Mouse (Mus musculus) neural tube, embryonic 12.5 days (tissue): ENCODE results near the gene Rhbdf2. TPM values are rescaled to one million over a fixed set of nuclear protein-coding genes. Genes with fewer than 3 reads are reported as not detected.

Experiments
- ATAC-seq: fragments of 200-750 bp; cut with Nextera tagmentation; 2 replicates; pipeline ENCODE4 v1.8.0; 2017; ENCODE audit warnings: low read depth, mild to moderate bottlenecking, moderate TSS enrichment, moderate library complexity; ENCODE audit not compliant: low FRiP score
- H3K27ac ChIP-seq: fragments of 300-500 bp; sonication (generic); 2 replicates; pipeline ENCODE4 v1.5.1; 2016
- H3K27me3 ChIP-seq: fragments of 300-500 bp; sonication (generic); replicated peaks from 2 replicates; pipeline ENCODE4 v1.6.1; 2016; ENCODE audit warnings: mild to moderate bottlenecking
- H3K36me3 ChIP-seq: fragments of 300-500 bp; sonication (generic); 2 replicates; pipeline ENCODE4 v1.6.1; 2016; ENCODE audit warnings: mild to moderate bottlenecking
- H3K4me1 ChIP-seq: fragments of 300-500 bp; sonication (generic); 2 replicates; pipeline ENCODE4 v1.6.1; 2016
- H3K4me2 ChIP-seq: fragments of 300-500 bp; sonication (generic); replicated peaks from 2 replicates; pipeline ENCODE4 v1.6.1; 2016; ENCODE audit warnings: mild to moderate bottlenecking
- H3K4me3 ChIP-seq: fragments of 300-500 bp; sonication (generic); 2 replicates; pipeline ENCODE4 v1.5.1; 2016
- H3K9ac ChIP-seq: fragments of 300-500 bp; sonication (generic); 2 replicates; pipeline ENCODE4 v1.6.1; 2016; ENCODE audit warnings: mild to moderate bottlenecking
- H3K9me3 ChIP-seq: fragments of 300-500 bp; sonication (generic); 2 replicates; pipeline ENCODE4 v1.6.1; 2016; ENCODE audit warnings: mild to moderate bottlenecking
- WGBS: fragments of 180-500 bp; shearing (Covaris S2); methylation state at CpG from one replicate; pipeline ENCODE4 v1.1.7; 2016; 5-methylcytosine and 5-hydroxymethylcytosine counted together
- polyA plus RNA-seq: library from polyadenylated mRNA; unstranded; fragments of >200 nt; fragmentation: Nextera tagmentation; extraction: Ambion mirVana; gene quantifications from 2 replicates; pipeline ENCODE4 v1.2.1, GENCODE M21; 2016

Gene Rhbdf2
- polyA plus RNA-seq, 1 experiment from 2014 or later: 6.5 TPM

DNA sequence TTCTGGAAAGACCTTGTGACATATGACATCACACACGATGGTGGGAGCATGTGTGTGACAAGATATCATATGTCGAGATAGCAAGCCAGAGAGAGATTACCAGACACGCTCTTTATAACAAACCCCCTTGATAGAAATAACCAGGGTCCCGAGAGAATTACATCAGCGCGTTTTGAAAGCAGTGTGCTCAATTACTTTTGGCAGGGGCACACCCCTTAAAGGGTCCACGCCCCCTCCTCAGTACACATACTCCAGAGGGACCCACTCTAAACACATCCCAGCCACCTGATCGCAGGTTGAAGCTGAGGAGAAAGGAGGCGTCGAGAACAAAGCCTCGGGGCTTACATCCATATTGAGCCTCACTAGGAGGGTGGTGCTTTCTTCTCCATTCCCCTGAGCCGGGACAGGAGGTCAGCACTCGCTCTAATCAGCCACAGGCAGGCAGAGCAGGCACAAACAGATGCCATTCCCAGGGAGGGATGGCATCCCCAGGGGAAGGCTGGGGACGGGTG is 37.7 kb downstream of the Rhbdf2 start:
- H3K4me1 ChIP-seq: peaks cover 10% of the 10 kb centered on the region
- no peak overlapping the region for H3K9ac ChIP-seq
- no peak overlapping the region for H3K4me3 ChIP-seq
- ATAC-seq: peak; percentile 41; the same call in 1 of the 2 replicates
- 29% methylated on average over 14 of the region's 14 CpGs for WGBS
- H3K27me3 ChIP-seq: no peaks in the 10 kb centered on the region
- H3K27ac ChIP-seq: peak overlapping the region; percentile 11; the same call in 1 of the 2 replicates
- no peaks in the 10 kb centered on the region for H3K9me3 ChIP-seq
- no peak overlapping the region for H3K4me2 ChIP-seq
- H3K36me3 ChIP-seq: no peaks in the 10 kb centered on the region

GRCm38 (mm10) chr11:116586801-116587631 is 39.8 kb downstream of the Rhbdf2 start:
- no peaks in the 10 kb centered on the region for H3K27me3 ChIP-seq
- no peaks in the 10 kb centered on the region for H3K36me3 ChIP-seq
- peak overlapping the region; percentile 43 for H3K4me2 ChIP-seq
- no peak overlapping the region for H3K4me3 ChIP-seq
- no peak overlapping the region for H3K27ac ChIP-seq
- no peak overlapping the region for H3K9ac ChIP-seq
- peaks cover 3% of the 10 kb centered on the region; the same call in 1 of the 2 replicates for H3K4me1 ChIP-seq
- ATAC-seq: peak; percentile 63
- no peaks in the 10 kb centered on the region for H3K9me3 ChIP-seq
- WGBS: 21% methylated on average over 23 of the region's 23 CpGs

DNA sequence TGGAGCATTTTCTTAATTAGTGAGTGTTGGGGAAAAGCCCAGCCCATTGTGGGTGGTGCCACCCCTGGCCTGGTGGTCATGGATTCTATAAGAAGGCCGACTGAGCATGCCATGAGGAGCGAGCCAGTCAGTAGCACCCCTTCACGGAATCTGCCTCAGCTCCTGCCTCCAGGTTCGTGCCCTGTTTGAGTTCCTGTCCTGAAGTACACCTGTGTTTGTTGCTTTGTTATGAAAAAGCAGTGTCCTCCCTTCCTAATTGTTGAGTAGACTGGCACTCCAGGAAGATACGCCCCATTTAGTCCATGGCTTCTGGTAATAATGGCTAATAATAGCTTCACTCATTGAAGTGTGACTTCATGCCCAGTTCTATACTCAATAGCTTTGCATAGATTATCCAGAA is 40.5 kb downstream of the Rhbdf2 start, which contains the start of gene Aanat:
TSS of gene Aanat (plus strand) at position 123 of the 400 bp plus-strand sequence.
- peaks cover 3% of the 10 kb centered on the region; the same call in 1 of the 2 replicates for H3K4me1 ChIP-seq
- H3K9me3 ChIP-seq: no peaks in the 10 kb centered on the region
- no peaks in the 10 kb centered on the region for H3K27me3 ChIP-seq
- no peak for ATAC-seq
- no peak within 1 kb of the TSS for H3K27ac ChIP-seq
- no peaks in the 10 kb centered on the region for H3K36me3 ChIP-seq
- no peak within 1 kb of the TSS for H3K9ac ChIP-seq
- WGBS: 64% methylated on average over 5 of the region's 5 CpGs
- no peak within 1 kb of the TSS for H3K4me3 ChIP-seq
- peak within 1 kb of the TSS; percentile 43 for H3K4me2 ChIP-seq

- no peak for ATAC-seq
- peaks cover 3% of the 10 kb centered on the region; the same call in 1 of the 2 replicates for H3K4me1 ChIP-seq
- no peak overlapping the region for H3K9ac ChIP-seq
- H3K27ac ChIP-seq: no peak overlapping the region
- no peak overlapping the region for H3K4me3 ChIP-seq
- H3K9me3 ChIP-seq: no peaks in the 10 kb centered on the region
- H3K4me2 ChIP-seq: no peak overlapping the region
- H3K36me3 ChIP-seq: no peaks in the 10 kb centered on the region
- H3K27me3 ChIP-seq: no peaks in the 10 kb centered on the region
- 89% methylated on average over 6 of the region's 6 CpGs for WGBS
These were observed 41.1 kb downstream of the Rhbdf2 start for GRCm38 (mm10) chr11:116585682-116586081.

- Histone ChIP-seq H3K9me3 (no peaks in the 10 kb centered on the region), H3K4me2 (peak within 1 kb of the TSS; percentile 79), H3K27ac (peak within 1 kb of the TSS; percentile 90), H3K4me3 (peak within 1 kb of the TSS; percentile 97), H3K4me1 (peaks cover 21% of the 10 kb centered on the region), H3K27me3 (no peaks in the 10 kb centered on the region), H3K9ac (peak within 1 kb of the TSS; percentile 91), H3K36me3 (no peaks in the 10 kb centered on the region)
- 2% methylated on average over 36 of the region's 51 CpGs for WGBS
- ATAC-seq: peak; percentile 83
These were observed 45.4 kb downstream of the Rhbdf2 start, which contains the start of gene Ube2o for GRCm38 (mm10) chr11:116581376-116581814. Gene Ube2o, minus strand, starts transcription at chr11:116581447.

DNA sequence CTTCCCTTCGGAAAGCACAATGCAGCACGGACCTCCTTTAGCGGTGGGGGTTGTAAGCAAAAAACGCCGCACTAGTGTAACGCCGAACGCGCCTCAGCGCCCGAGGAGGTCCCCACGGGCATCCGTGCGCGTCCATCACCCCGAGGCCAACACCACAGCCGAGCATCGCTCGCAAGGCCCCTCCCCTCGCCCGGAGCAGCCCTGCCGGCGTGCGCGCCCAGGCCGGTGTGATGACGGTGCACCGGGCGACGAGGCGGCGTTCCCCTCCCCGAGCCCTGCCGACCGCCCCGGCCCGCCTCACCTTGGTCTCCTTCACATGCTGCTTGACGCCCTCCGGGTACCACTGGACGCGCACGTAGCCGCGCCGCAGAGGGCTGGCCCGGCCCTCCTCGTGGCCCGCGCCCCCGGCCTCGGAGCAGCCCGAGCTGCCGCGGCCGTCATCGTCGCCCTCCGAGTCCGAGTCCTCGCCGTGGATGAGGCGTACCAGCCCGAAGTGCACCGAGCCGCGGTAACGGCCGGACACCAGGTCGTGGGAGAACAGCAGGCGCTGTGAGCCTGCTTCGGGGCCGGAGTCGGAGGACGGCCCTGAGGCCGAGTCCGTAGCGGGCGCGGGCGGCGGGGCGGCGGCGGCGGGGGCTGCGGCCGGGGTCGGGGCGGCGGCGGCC is 46.0 kb downstream of the Rhbdf2 start:
- H3K36me3 ChIP-seq: no peaks in the 10 kb centered on the region
- under 1% methylated on average over 90 of the region's 91 CpGs for WGBS
- ATAC-seq: peak; percentile 85

GRCm38 (mm10) chr11:116580031-116580652 is 46.7 kb downstream of the Rhbdf2 start:
- H3K4me3 ChIP-seq: peak overlapping the region; percentile 97
- no peaks in the 10 kb centered on the region for H3K36me3 ChIP-seq
- H3K27ac ChIP-seq: peak overlapping the region; percentile 90
- 20% methylated on average over 10 of the region's 10 CpGs for WGBS
- H3K9me3 ChIP-seq: no peaks in the 10 kb centered on the region
- H3K9ac ChIP-seq: peak overlapping the region; percentile 91
- peaks cover 33% of the 10 kb centered on the region for H3K4me1 ChIP-seq
- no peaks in the 10 kb centered on the region for H3K27me3 ChIP-seq
- ATAC-seq: peak; percentile 34; the same call in 1 of the 2 replicates
- H3K4me2 ChIP-seq: peak overlapping the region; percentile 79

More for the DNA sequence above, 46.0 kb downstream of the Rhbdf2 start:
- H3K4me1 ChIP-seq: peaks cover 26% of the 10 kb centered on the region
- no peaks in the 10 kb centered on the region for H3K9me3 ChIP-seq
- H3K4me3 ChIP-seq: peak overlapping the region; percentile 97
- no peaks in the 10 kb centered on the region for H3K27me3 ChIP-seq
- peak overlapping the region; percentile 90 for H3K27ac ChIP-seq
- peak overlapping the region; percentile 91 for H3K9ac ChIP-seq
- H3K4me2 ChIP-seq: peak overlapping the region; percentile 79

- Histone ChIP-seq H3K4me3 (no peak overlapping the region), H3K9me3 (no peaks in the 10 kb centered on the region), H3K36me3 (no peaks in the 10 kb centered on the region), H3K27ac (no peak overlapping the region), H3K4me2 (peak overlapping the region; percentile 79), H3K9ac (no peak overlapping the region), H3K4me1 (peaks cover 42% of the 10 kb centered on the region), H3K27me3 (no peaks in the 10 kb centered on the region)
- no peak for ATAC-seq
- 95% methylated on average over 3 of the region's 3 CpGs for WGBS
These were observed 47.5 kb downstream of the Rhbdf2 start for GRCm38 (mm10) chr11:116579280-116579679.

GRCm38 (mm10) chr11:116575396-116575795 is 51.4 kb downstream of the Rhbdf2 start:
- WGBS: 85% methylated on average over 2 of the region's 2 CpGs
- Histone ChIP-seq H3K27ac (no peak overlapping the region), H3K4me3 (no peak overlapping the region), H3K27me3 (no peaks in the 10 kb centered on the region), H3K9ac (no peak overlapping the region), H3K4me2 (no peak overlapping the region; the same call in 1 of the 2 replicates), H3K9me3 (no peaks in the 10 kb centered on the region), H3K36me3 (no peaks in the 10 kb centered on the region), H3K4me1 (peaks cover 60% of the 10 kb centered on the region)
- ATAC-seq: no peak

- no peaks in the 10 kb centered on the region for H3K9me3 ChIP-seq
- peaks cover 56% of the 10 kb centered on the region for H3K4me1 ChIP-seq
- no peak for ATAC-seq
- no peaks in the 10 kb centered on the region for H3K36me3 ChIP-seq
- WGBS: 55% methylated on average over 6 of the region's 6 CpGs
- no peaks in the 10 kb centered on the region for H3K27me3 ChIP-seq
- H3K27ac ChIP-seq: no peak overlapping the region
- H3K9ac ChIP-seq: no peak overlapping the region
- H3K4me3 ChIP-seq: no peak overlapping the region
- no peak overlapping the region; the same call in 1 of the 2 replicates for H3K4me2 ChIP-seq
These were observed 51.8 kb downstream of the Rhbdf2 start for GRCm38 (mm10) chr11:116574982-116575381.

- Histone ChIP-seq H3K4me3 (no peak overlapping the region), H3K27me3 (no peaks in the 10 kb centered on the region), H3K9me3 (no peaks in the 10 kb centered on the region), H3K4me1 (peaks cover 52% of the 10 kb centered on the region), H3K36me3 (no peaks in the 10 kb centered on the region), H3K27ac (no peak overlapping the region), H3K4me2 (no peak overlapping the region), H3K9ac (no peak overlapping the region)
- no peak for ATAC-seq
- WGBS: 57% methylated on average over 6 of the region's 6 CpGs
These were observed 52.3 kb downstream of the Rhbdf2 start for GRCm38 (mm10) chr11:116574486-116574885.
